In the genomic region with DNA sequence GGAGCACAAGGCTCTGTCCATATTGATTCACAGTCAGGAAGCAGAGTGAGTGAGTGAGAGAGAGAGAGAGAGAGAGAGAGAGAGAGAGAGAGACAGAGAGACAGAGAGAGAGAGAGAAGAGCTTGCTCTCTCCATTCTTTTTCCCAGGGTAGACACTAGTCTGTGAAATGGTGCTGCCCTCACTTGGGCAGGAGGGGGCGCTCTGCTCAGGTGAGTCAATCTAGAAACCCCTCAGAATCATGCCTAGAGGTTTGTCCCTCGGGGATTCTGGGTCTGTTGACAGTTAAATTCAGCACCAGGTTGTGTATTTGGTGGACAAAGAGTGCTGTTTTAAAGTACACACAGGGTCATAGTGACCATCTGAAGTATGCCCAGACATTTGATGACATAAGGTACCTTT, we compare ENCODE assay signal across 15 mouse cellular contexts. TPM values are rescaled to one million over a fixed set of nuclear protein-coding genes. Genes with fewer than 3 reads are reported as not detected.
A peak's percentile ranks its signal among the peaks of the same experiment; 100 is the strongest.
DNase-seq lines count a peak whose midpoint lies in the region; ATAC-seq and TF ChIP-seq lines count a peak whose summit lies in the region.
"Had no signal": no experiment of that assay in that cellular context is flagged by ENCODE, and none has a peak within 500 bp of the region (broad histone marks: within the 10 kb centered on the region; RNA-seq: fewer than 3 reads in every experiment).

No protein-coding gene starts in this region.

- DNase-seq in kidney, postnatal 0 days (ENCODE audit: low spot score), result no peak
- no peak for DNase-seq in kidney, postnatal 4 days
- DNase-seq in B cell, adult 2 months, result peak; percentile 28 to 29
- no peak for DNase-seq in G1E (ENCODE audit: low spot score)
- no peak for DNase-seq in spleen, adult 18-20 months
- no peak for DNase-seq in adrenal gland, postnatal 10 days

- no peak for ATAC-seq in kidney, postnatal 0 days (replicated peaks; ENCODE audit: low FRiP score, low read depth)
- ATAC-seq in G1E (ENCODE audit: extremely low read depth, insufficient number of reproducible peaks, low FRiP score, poor library complexity, severe bottlenecking), result no peak
- 0 out of 2 replicates have a peak, but pooled peaks have one; percentile 49 for ATAC-seq in erythroid progenitor cell, adult 5-6 weeks (replicated peaks; ENCODE audit: low FRiP score, poor library complexity, severe bottlenecking)
- no peak for ATAC-seq in hindbrain, embryonic 16.5 days
- ATAC-seq: activated CD4-positive, CD25-positive, alpha-beta regulatory T cell, adult 4 months had no signal

- no peak overlapping the region for H3K4me3 ChIP-seq in kidney, postnatal 0 days (replicated peaks; ENCODE audit: low read depth, low read length)
- H3K4me3 ChIP-seq in G1E (ENCODE audit: low read depth, low read length), result no peak overlapping the region
- H3K4me3 ChIP-seq in hindbrain, embryonic 16.5 days (ENCODE audit: low read length), result no peak overlapping the region
- H3K4me3 ChIP-seq: heart, embryonic 12.5 days; hindbrain, embryonic 15.5 days; megakaryocyte, embryonic 14.5 days; neural tube, embryonic 13.5 days had no signal

- H3K27me3 ChIP-seq in kidney, postnatal 0 days (ENCODE audit: insufficient read depth, low read length), result no peaks in the 10 kb centered on the region
- H3K27me3 ChIP-seq in G1E (ENCODE audit: insufficient read depth, low read length), result no peaks in the 10 kb centered on the region
- no peaks in the 10 kb centered on the region for H3K27me3 ChIP-seq in hindbrain, embryonic 16.5 days (replicated peaks; ENCODE audit: control insufficient read depth, insufficient read depth, low read length)
- H3K27me3 ChIP-seq: heart, embryonic 12.5 days; hindbrain, embryonic 15.5 days; megakaryocyte, embryonic 14.5 days; neural tube, embryonic 13.5 days had no signal

- H3K4me2 ChIP-seq in kidney, postnatal 0 days (ENCODE audit: low read length), result no peak overlapping the region
- H3K4me2 ChIP-seq in hindbrain, embryonic 16.5 days (ENCODE audit: low read length), result no peak overlapping the region
- H3K4me2 ChIP-seq: heart, embryonic 12.5 days; hindbrain, embryonic 15.5 days; neural tube, embryonic 13.5 days had no signal

- 57% methylated on average over 2 of the region's 2 CpGs for WGBS in kidney, postnatal 0 days
- WGBS in hindbrain, embryonic 16.5 days, result 51% methylated on average over 2 of the region's 2 CpGs

- H3K9ac ChIP-seq in kidney, postnatal 0 days (ENCODE audit: low read depth, low read length), result no peak overlapping the region
- H3K9ac ChIP-seq in hindbrain, embryonic 16.5 days (ENCODE audit: low read depth, low read length), result no peak overlapping the region
- H3K9ac ChIP-seq: heart, embryonic 12.5 days; hindbrain, embryonic 15.5 days; neural tube, embryonic 13.5 days had no signal

- peaks cover 25% of the 10 kb centered on the region for H3K36me3 ChIP-seq in kidney, postnatal 0 days (ENCODE audit: insufficient read depth, low read length)
- H3K36me3 ChIP-seq in G1E (replicated peaks), result peaks cover 66% of the 10 kb centered on the region
- H3K36me3 ChIP-seq in hindbrain, embryonic 16.5 days (ENCODE audit: control insufficient read depth, insufficient read depth, low read length), result peaks cover 25% of the 10 kb centered on the region

- no peak overlapping the region for H3K27ac ChIP-seq in kidney, postnatal 0 days
- no peak overlapping the region for H3K27ac ChIP-seq in hindbrain, embryonic 16.5 days (ENCODE audit: low read depth, low read length)
- H3K27ac ChIP-seq: hindbrain, embryonic 15.5 days; neural tube, embryonic 13.5 days had no signal

- TF ChIP-seq CTCF in kidney, postnatal 0 days (IDR thresholded peaks at IDR 0.05; ENCODE audit: low read depth), result peak; percentile 38
- peak; percentile 34 for TF ChIP-seq CTCF in G1E (IDR thresholded peaks at IDR 0.05; ENCODE audit: low read depth, low read length)

- H3K4me1 ChIP-seq in kidney, postnatal 0 days (replicated peaks; ENCODE audit: insufficient read depth, low read length), result no peaks in the 10 kb centered on the region
- peaks cover 12% of the 10 kb centered on the region for H3K4me1 ChIP-seq in G1E (ENCODE audit: insufficient read depth, low read depth, low read length)
- no peaks in the 10 kb centered on the region for H3K4me1 ChIP-seq in hindbrain, embryonic 16.5 days (ENCODE audit: control insufficient read depth, insufficient read depth, low read depth, low read length)
- H3K4me1 ChIP-seq: heart, embryonic 12.5 days; hindbrain, embryonic 15.5 days; neural tube, embryonic 13.5 days had no signal

- no peaks in the 10 kb centered on the region for H3K9me3 ChIP-seq in kidney, postnatal 0 days (replicated peaks; ENCODE audit: low read length)
- H3K9me3 ChIP-seq in G1E (replicated peaks), result no peaks in the 10 kb centered on the region
- H3K9me3 ChIP-seq in hindbrain, embryonic 16.5 days (ENCODE audit: control insufficient read depth, low read length), result no peaks in the 10 kb centered on the region
- H3K9me3 ChIP-seq: heart, embryonic 12.5 days; hindbrain, embryonic 15.5 days; megakaryocyte, embryonic 14.5 days; neural tube, embryonic 13.5 days had no signal

RNA-seq across cellular contexts. Expression of gene Myo3b, which starts 48.3 kb away (rescaled TPM):
- polyA plus RNA-seq in kidney, postnatal 0 days (2015; fragmentation: Nextera tagmentation; extraction: Ambion mirVana), result 1.3 and 1.4 TPM in 2 replicates
- total RNA-seq in G1E (2014; fragmentation: Nextera tagmentation) (not detected in 2 replicates), G1E (2017) (0.05 and 0.06 TPM in 2 replicates)
- polyA plus RNA-seq in G1E (2012), result not detected in 2 replicates
- total RNA-seq in erythroid progenitor cell, adult 5-6 weeks (2015; ENCODE audit: low replicate concordance), result 0.42 TPM in 1 of 2 replicates, not detected in the other
- total RNA-seq in erythroid progenitor cell, adult 5-6 weeks (2017; ENCODE audit: low replicate concordance), result 0.51 TPM in 1 of 2 replicates, not detected in the other
- not detected for total RNA-seq in adrenal gland, postnatal 10 days (2021)
- 0.17 and 0.39 TPM in 2 replicates for polyA plus RNA-seq in hindbrain, embryonic 16.5 days (2015; fragmentation: Nextera tagmentation; extraction: Ambion mirVana)
- polyA plus RNA-seq: embryonic facial prominence, embryonic 14.5 days; limb, embryonic 11.5 days had no signal

Comparison
In these comparisons a context has a peak if more than half of its experiments do, and no peak if none do; other contexts are left out.
1. DNase-seq: peak in B cell, adult 2 months (2 of 2); none in kidney, postnatal 0 days (single experiment), kidney, postnatal 4 days (0 of 2), G1E (single experiment), spleen, adult 18-20 months (0 of 2) and adrenal gland, postnatal 10 days (single experiment).